Mouse (Mus musculus) embryonic facial prominence, embryonic 13.5 days (tissue): Measurements from ENCODE around the gene Gcfc2. TPM values are rescaled to one million over a fixed set of nuclear protein-coding genes. Genes with fewer than 3 reads are reported as not detected.
A peak's percentile ranks its signal among the peaks of the same experiment; 100 is the strongest.

Source experiments
- ATAC-seq: fragments of 200-750 bp; cut with Nextera tagmentation; 2 replicates; pipeline ENCODE4 v1.8.0; 2017; ENCODE audit warnings: low read depth; ENCODE audit not compliant: insufficient number of reproducible peaks, insufficient read depth, low FRiP score, low TSS enrichment
- H3K27ac ChIP-seq: fragments of 300-500 bp; sonication (generic); 2 replicates; pipeline ENCODE4 v1.5.1; 2015; ENCODE audit warnings: moderate library complexity, mild to moderate bottlenecking, inconsistent platforms
- H3K27me3 ChIP-seq: fragments of 300-500 bp; sonication (generic); 2 replicates; pipeline ENCODE4 v1.6.1; 2015; ENCODE audit warnings: mild to moderate bottlenecking, inconsistent platforms
- H3K36me3 ChIP-seq: fragments of 300-500 bp; sonication (generic); 2 replicates; pipeline ENCODE4 v1.6.1; 2015; ENCODE audit warnings: mild to moderate bottlenecking, inconsistent platforms
- H3K4me1 ChIP-seq: fragments of 300-500 bp; sonication (generic); 2 replicates; pipeline ENCODE4 v1.6.1; 2015; ENCODE audit warnings: inconsistent platforms
- H3K4me2 ChIP-seq: fragments of 300-500 bp; sonication (generic); 2 replicates; pipeline ENCODE4 v1.6.1; 2015; ENCODE audit warnings: moderate library complexity, mild to moderate bottlenecking, inconsistent platforms
- H3K4me3 ChIP-seq: fragments of 300-500 bp; sonication (generic); 2 replicates; pipeline ENCODE4 v1.5.1; 2015; ENCODE audit warnings: mild to moderate bottlenecking, inconsistent platforms
- H3K9ac ChIP-seq: fragments of 300-500 bp; sonication (generic); 2 replicates; pipeline ENCODE4 v1.6.1; 2015; ENCODE audit warnings: mild to moderate bottlenecking, inconsistent platforms
- H3K9me3 ChIP-seq: fragments of 300-500 bp; sonication (generic); 2 replicates; pipeline ENCODE4 v1.6.1; 2016; ENCODE audit warnings: inconsistent platforms
- WGBS: fragments of 180-500 bp; shearing (Covaris S2); methylation state at CpG from one replicate; pipeline ENCODE4 v1.1.7; 2015; ENCODE audit warnings: mixed read lengths; 5-methylcytosine and 5-hydroxymethylcytosine counted together
- polyA plus RNA-seq: library from polyadenylated mRNA; unstranded; fragments of >200 nt; fragmentation: Nextera tagmentation; extraction: Ambion mirVana; gene quantifications from 2 replicates; pipeline ENCODE4 v1.2.1, GENCODE M21; 2015

Gene Gcfc2
- 13.7 and 17.4 TPM in 2 replicates for polyA plus RNA-seq

DNA sequence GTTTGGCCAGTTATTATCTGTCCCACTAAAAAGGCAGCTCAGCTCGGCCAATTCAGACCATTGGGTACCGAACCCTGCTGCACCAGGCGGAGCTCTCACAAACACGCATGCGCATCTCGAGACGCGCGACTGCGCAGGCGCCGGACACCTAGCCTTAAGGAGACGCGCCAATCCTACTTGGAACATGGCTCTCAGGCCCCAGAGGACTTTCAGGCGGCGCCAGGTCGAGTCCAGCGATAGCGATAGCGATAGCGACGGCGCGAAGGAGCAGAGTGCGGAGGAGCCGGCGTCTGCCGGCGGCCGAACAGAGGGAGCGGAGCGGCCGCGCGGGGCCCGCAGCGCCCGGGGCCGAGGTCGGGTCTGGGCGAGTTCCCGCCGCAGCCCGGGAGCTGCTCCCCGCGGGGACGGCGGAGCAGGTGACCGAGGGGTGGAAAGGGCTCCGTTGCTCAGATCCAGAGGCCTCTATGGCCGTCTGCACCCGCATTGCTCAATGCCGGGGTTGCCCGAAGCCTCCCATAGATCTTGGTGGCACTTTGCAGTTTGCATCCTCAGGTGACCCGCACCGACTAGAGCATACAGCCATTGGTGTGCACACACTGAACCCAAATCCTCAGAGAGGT is at the start of gene Gcfc2:
TSS of gene Gcfc2 (plus strand) at position 147 of the 620 bp plus-strand sequence.
- Histone ChIP-seq H3K9ac (peak within 1 kb of the TSS; percentile 97), H3K4me3 (peak within 1 kb of the TSS; percentile 88)

DNA sequence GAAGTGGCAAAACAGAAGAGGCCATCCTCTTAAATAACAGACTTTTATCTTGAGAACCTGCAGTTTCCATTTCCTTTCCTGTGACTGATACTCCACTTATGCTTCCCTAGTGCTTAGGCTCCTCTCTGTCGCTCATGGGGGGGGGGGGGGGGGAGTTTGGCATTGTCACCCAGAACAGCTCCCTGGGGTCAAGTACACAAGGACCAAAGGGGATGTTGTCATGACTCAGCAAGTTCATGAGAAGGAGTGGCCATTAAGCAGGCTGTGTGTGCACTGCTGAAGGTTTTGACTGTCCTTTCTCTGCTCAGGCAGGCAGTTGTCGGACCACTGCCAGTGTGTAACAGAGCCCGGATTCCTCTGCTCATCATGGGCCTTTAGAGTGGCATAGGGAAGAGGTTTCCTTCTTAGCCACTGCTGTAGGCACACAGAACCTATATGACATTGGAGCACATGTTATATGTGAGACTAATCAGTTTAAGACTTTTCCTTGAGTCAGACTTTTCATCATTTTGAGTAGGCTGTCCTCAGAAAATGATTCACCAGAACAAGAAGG is 27.7 kb upstream of the Gcfc2 start:
- 59% methylated on average over 3 of the region's 3 CpGs for WGBS
- no peaks in the 10 kb centered on the region for H3K36me3 ChIP-seq
- no peak overlapping the region for H3K27ac ChIP-seq
- H3K4me2 ChIP-seq = no peak overlapping the region
- H3K4me3 ChIP-seq = no peak overlapping the region
- no peak overlapping the region for H3K9ac ChIP-seq
- no peaks in the 10 kb centered on the region for H3K27me3 ChIP-seq
- no peaks in the 10 kb centered on the region for H3K4me1 ChIP-seq
- H3K9me3 ChIP-seq = no peaks in the 10 kb centered on the region
- ATAC-seq = no peak

More for the DNA sequence above, at the start of gene Gcfc2:
- H3K9me3 ChIP-seq = no peaks in the 10 kb centered on the region
- peak within 1 kb of the TSS; percentile 64 for H3K4me2 ChIP-seq
- peaks cover 11% of the 10 kb centered on the region for H3K4me1 ChIP-seq
- under 1% methylated on average over 55 of the region's 56 CpGs for WGBS
- peak within 1 kb of the TSS; percentile 60 for H3K27ac ChIP-seq
- ATAC-seq = peak; percentile 88
- H3K36me3 ChIP-seq = peaks cover 27% of the 10 kb centered on the region
- no peaks in the 10 kb centered on the region for H3K27me3 ChIP-seq

DNA sequence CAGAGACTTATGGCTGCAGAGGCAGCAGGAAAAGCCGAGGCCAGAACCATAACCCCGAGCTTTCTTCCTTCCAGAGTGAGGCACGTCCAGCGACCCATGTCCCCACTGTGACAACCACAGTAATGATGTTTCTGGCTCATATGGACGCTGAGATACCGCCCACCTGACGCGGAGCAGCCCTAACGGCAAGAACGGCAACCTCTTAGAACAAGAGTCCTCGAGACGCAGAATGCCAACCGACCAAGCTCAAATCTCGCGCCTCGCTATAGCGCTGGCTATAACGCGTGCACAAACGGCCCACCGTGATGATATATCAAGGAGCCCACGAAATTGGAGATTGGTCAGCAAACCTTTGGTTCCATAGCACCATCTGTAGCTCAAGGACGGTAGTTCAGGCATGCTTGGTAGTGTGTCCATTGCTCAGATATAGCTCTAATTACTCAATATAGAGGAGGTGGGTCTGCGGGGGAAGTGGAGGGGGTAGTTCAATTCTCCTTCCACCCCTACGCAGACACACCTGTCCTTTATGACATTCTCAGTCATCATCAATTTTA is 13.1 kb upstream of the Gcfc2 start:
- no peak overlapping the region for H3K4me3 ChIP-seq
- no peak for ATAC-seq
- H3K4me2 ChIP-seq = no peak overlapping the region
- H3K36me3 ChIP-seq = no peaks in the 10 kb centered on the region
- WGBS = 85% methylated on average over 25 of the region's 25 CpGs
- H3K9ac ChIP-seq = no peak overlapping the region
- no peaks in the 10 kb centered on the region for H3K4me1 ChIP-seq
- no peak overlapping the region for H3K27ac ChIP-seq
- H3K27me3 ChIP-seq = no peaks in the 10 kb centered on the region
- no peaks in the 10 kb centered on the region for H3K9me3 ChIP-seq

DNA sequence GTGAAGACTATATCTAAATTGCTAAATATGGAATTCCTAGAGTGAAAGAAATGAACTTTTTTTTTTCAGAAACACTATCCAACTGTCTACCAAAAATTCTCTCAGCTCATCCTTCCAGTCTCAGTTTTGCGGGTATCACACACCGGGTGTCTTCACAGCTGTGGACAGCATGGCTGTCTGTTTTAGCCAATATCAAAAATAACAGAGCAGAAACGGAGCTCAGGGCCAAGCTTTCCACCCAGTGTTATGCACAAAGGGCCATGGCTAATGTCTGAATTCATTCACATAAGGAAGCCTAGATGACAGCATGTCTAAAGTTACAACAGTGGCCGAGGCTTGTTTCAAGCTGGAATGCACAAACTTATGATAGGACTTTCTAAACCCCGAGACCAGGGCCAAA is 12.2 kb upstream of the Gcfc2 start:
- H3K4me3 ChIP-seq = no peak overlapping the region
- H3K27me3 ChIP-seq = no peaks in the 10 kb centered on the region
- no peaks in the 10 kb centered on the region for H3K9me3 ChIP-seq
- WGBS = 81% methylated on average over 5 of the region's 5 CpGs
- H3K27ac ChIP-seq = no peak overlapping the region
- no peak overlapping the region for H3K9ac ChIP-seq
- H3K36me3 ChIP-seq = no peaks in the 10 kb centered on the region
- no peak overlapping the region for H3K4me2 ChIP-seq
- H3K4me1 ChIP-seq = no peaks in the 10 kb centered on the region
- ATAC-seq = no peak

DNA sequence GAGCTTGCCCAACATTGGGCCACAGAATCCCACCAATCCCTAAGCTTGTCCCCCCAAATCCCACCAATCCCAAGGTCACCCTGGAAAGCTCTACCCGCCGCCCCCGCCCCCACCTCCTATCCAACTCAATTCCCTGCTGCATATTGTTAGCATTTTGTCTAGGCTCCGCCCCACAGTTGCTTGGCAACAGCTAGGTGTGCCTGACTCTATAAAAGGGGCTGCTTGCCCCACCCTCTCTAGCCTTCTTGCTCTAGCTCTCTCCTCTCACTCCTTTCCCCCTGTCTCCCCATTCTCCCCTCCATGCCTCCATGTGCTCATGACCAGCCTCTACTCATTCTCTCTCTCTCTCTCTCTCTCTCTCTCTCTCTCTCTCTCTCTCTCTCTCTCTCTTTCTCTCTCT is 11.8 kb upstream of the Gcfc2 start:
- Histone ChIP-seq H3K27me3 (no peaks in the 10 kb centered on the region), H3K36me3 (no peaks in the 10 kb centered on the region), H3K27ac (no peak overlapping the region), H3K4me2 (no peak overlapping the region), H3K9ac (no peak overlapping the region), H3K4me1 (no peaks in the 10 kb centered on the region), H3K4me3 (no peak overlapping the region), H3K9me3 (no peaks in the 10 kb centered on the region)
- ATAC-seq = no peak
- 90% methylated on average over 4 of the region's 4 CpGs for WGBS

DNA sequence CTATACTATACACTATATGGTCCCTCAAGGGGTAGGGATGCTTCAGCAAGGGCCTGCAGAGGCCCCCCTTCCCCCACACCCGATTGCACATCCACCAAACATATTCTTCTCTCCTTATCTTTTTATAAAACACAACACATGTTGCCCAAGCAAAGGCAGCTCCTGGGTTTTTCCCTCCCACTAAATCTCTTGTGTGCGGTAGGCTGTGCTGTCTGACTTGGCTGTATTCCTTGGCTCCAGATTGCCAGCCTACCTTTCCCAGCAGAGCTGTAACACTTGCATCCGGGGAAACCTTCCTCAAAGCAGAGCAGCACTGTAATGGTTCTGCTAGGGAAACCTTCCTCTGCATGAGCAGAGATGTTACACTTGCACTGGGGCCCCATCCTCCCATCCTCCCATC is 11.3 kb upstream of the Gcfc2 start:
- Histone ChIP-seq H3K36me3 (no peaks in the 10 kb centered on the region), H3K27ac (no peak overlapping the region), H3K4me3 (no peak overlapping the region), H3K9ac (no peak overlapping the region), H3K27me3 (no peaks in the 10 kb centered on the region), H3K4me1 (no peaks in the 10 kb centered on the region), H3K9me3 (no peaks in the 10 kb centered on the region), H3K4me2 (no peak overlapping the region)
- no peak for ATAC-seq
- WGBS = 73% methylated on average over 3 of the region's 3 CpGs

DNA sequence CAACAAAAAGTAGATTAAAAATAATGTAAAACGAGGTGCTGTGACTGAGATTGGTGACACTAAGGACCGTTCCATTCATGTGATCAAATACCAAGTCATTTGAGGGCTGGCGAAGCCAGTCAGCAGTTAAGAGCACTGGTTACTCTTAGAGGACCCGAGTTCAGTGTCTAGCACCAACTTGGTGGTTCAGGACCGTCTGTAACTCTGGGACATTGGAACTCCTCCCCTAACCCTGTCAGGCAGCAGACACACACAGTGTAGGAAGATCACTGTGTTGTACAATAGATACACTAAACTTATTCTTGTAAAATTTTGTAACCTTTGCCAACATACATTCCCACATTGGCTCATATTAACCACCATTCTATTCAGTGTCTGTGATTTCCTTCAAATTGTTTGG is 835 bp downstream of the Gcfc2 start:
- H3K27me3 ChIP-seq = no peaks in the 10 kb centered on the region
- no peaks in the 10 kb centered on the region for H3K9me3 ChIP-seq
- WGBS = 13% methylated on average over 5 of the region's 5 CpGs
- peak overlapping the region; percentile 97 for H3K9ac ChIP-seq
- H3K27ac ChIP-seq = no peak overlapping the region
- H3K4me2 ChIP-seq = peak overlapping the region; percentile 64
- peaks cover 11% of the 10 kb centered on the region for H3K4me1 ChIP-seq
- H3K4me3 ChIP-seq = peak overlapping the region; percentile 88
- peaks cover 27% of the 10 kb centered on the region for H3K36me3 ChIP-seq
- ATAC-seq = no peak

DNA sequence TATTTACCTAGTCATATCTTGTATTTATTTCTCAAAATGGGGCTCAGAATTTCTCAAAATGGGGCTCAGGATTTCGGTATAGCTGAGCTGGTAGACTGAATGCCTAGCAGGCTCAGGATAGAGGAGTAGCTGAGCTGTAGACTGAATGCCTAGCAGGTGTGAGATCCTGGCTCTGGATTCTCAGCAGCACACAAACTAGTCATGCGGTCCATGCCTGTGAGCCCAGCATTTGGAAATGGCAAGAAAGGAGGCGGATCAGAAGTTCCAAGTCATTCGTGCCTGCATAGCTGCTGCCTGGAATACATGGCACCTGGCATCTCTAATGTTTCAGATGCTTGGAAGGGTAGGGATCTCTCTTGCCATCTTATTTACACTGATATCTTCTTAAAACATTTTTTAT is 5.9 kb downstream of the Gcfc2 start:
- Histone ChIP-seq H3K27ac (no peak overlapping the region), H3K4me1 (peaks cover 8% of the 10 kb centered on the region), H3K9ac (no peak overlapping the region), H3K4me3 (no peak overlapping the region), H3K36me3 (peaks cover 72% of the 10 kb centered on the region), H3K9me3 (no peaks in the 10 kb centered on the region), H3K4me2 (no peak overlapping the region), H3K27me3 (no peaks in the 10 kb centered on the region)
- no peak for ATAC-seq
- WGBS = 93% methylated on average over 4 of the region's 4 CpGs

DNA sequence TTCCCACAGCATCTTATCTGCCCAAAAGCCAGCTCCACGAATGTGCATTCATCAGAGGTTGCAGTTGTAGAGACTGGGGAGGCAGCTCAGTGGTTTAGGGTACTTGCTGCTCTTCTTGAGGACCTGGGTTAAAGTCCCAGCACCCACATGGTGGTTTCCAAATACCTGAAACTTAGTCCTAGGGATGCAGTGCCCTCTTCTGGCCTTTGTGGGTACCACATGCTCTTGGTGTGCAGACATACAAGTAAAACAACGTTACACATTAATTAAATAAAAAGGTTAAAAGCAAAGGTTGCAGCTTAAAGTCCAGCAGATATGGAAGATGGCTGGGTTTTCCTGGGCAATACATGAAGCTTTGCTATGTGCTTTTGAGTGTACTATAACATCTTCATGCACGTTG is 9.8 kb downstream of the Gcfc2 start:
- Histone ChIP-seq H3K4me1 (no peaks in the 10 kb centered on the region), H3K9me3 (no peaks in the 10 kb centered on the region), H3K36me3 (peaks cover 77% of the 10 kb centered on the region), H3K27me3 (no peaks in the 10 kb centered on the region), H3K4me3 (no peak overlapping the region), H3K4me2 (no peak overlapping the region), H3K9ac (no peak overlapping the region), H3K27ac (no peak overlapping the region)
- WGBS = 90% methylated on average over 3 of the region's 3 CpGs
- ATAC-seq = no peak

DNA sequence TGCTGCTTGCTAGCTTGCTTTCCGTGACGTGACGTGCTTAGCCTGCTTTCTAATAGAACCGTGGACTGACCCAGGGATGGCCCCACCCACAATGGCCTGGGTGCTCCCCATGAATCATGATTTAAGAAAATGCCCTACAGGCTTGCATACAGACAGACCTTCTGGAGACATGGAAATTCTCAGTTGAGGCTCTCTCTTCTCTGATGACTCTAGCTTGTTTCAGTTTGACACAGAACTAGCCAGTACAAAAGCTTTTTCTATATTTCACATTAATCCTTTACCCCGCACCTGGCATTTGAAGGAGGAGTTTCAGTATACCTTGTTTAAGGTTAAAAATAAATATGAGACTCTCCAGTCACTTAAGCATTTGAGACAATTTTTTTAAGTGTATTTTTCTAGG is 18.2 kb downstream of the Gcfc2 start:
- WGBS = 93% methylated on average over 5 of the region's 5 CpGs
- Histone ChIP-seq H3K9ac (no peak overlapping the region), H3K4me1 (no peaks in the 10 kb centered on the region), H3K9me3 (no peaks in the 10 kb centered on the region), H3K27ac (no peak overlapping the region), H3K27me3 (no peaks in the 10 kb centered on the region), H3K36me3 (peaks cover 89% of the 10 kb centered on the region), H3K4me2 (no peak overlapping the region), H3K4me3 (no peak overlapping the region)
- ATAC-seq = no peak

DNA sequence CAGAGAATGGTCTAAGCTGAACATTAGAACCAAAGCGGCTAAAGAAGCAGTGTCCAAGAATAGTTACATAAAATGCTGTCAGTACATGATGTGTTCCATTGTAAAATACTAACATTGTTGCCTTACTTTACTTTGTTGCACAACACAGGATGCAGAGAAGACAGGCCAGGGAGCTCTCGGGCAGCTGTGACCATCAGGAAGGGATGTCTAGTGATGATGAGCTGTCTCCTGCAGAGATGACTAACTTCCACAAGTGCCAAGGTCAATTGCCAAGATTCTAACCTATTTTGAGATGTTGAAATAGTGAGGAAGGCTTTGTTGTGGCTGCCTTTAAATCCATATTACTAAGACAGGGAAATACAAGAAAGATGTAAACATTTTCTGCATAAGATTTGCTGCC is 19.8 kb downstream of the Gcfc2 start:
- Histone ChIP-seq H3K36me3 (peaks cover 92% of the 10 kb centered on the region), H3K27me3 (no peaks in the 10 kb centered on the region)
- WGBS = 92% methylated on average over 2 of the region's 2 CpGs

DNA sequence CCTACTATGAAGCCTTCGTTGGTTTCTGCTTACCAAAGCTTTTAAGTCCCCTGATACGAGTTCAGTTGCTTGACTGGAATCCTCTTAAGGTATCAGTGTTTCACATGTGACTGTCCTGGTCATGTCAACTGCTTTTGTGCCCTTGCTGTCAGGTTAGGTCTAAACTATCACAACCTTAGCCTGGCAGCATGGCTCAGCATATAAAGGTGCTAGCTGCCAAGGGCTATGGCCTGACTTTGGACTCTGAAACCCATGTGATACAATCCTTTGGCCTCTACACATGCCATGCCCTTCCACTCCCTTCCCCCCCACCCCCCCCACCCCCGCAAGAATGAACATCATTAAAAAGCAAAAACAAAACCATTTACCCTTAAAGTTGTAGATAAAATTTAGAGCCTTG is 21.0 kb downstream of the Gcfc2 start:
- no peaks in the 10 kb centered on the region for H3K27me3 ChIP-seq
- H3K9ac ChIP-seq = no peak overlapping the region
- 84% methylated on average over 3 of the region's 3 CpGs for WGBS
- no peak for ATAC-seq
- no peaks in the 10 kb centered on the region for H3K4me1 ChIP-seq
- no peaks in the 10 kb centered on the region for H3K9me3 ChIP-seq
- no peak overlapping the region for H3K4me3 ChIP-seq
- no peak overlapping the region for H3K4me2 ChIP-seq
- peaks cover 94% of the 10 kb centered on the region for H3K36me3 ChIP-seq
- no peak overlapping the region for H3K27ac ChIP-seq

More for the DNA sequence above, 19.8 kb downstream of the Gcfc2 start:
- H3K4me2 ChIP-seq = no peak overlapping the region
- ATAC-seq = no peak
- H3K4me1 ChIP-seq = no peaks in the 10 kb centered on the region
- H3K4me3 ChIP-seq = no peak overlapping the region
- no peaks in the 10 kb centered on the region for H3K9me3 ChIP-seq
- no peak overlapping the region for H3K9ac ChIP-seq
- H3K27ac ChIP-seq = no peak overlapping the region
